Mouse (Mus musculus): ENCODE results near the gene Chaf1b. TPM values are rescaled to one million over a fixed set of nuclear protein-coding genes. Genes with fewer than 3 reads are reported as not detected.

Gene Chaf1b
- 70.7 and 77.5 TPM in 2 replicates for polyA plus RNA-seq (2015; fragmentation: Nextera tagmentation; extraction: Ambion mirVana)

DNA sequence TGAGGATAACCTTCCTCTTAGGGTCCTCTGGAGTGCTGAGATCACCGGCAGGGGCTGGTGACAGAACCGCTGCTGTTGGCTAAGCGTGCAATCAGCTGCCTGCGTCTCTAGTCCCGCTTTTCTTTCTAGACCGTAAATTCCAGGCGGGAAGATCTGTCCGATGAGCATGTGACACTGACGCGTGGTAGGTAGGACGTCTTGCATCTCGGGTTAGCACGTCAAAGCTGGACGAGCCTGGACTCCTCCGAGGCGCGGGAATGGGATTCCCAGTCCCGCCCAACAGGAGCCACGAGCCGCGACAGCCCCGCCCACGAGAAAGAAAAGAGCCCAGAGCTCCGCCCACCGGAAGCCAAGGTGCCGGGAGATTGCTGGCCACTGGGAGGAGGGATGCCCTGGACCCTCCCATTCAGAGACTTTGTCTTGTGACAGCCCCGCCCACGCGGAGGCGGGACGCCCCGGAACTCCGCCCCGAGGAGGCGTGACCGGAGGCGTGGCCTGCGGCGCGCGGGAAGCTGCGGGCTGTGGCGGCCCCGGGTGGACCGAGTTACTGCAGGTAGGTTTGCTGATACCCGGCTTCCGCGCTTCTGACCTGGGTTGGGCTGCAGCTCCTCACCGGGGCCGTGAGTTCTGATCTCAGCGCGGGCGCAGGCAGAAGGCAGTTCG, at the start of gene Chaf1b:
Chaf1b (plus strand) TSS at position 479 of the 663 bp plus-strand sequence.
- DNase-seq (ENCODE audit: low spot score) = peak; percentile 97

DNA sequence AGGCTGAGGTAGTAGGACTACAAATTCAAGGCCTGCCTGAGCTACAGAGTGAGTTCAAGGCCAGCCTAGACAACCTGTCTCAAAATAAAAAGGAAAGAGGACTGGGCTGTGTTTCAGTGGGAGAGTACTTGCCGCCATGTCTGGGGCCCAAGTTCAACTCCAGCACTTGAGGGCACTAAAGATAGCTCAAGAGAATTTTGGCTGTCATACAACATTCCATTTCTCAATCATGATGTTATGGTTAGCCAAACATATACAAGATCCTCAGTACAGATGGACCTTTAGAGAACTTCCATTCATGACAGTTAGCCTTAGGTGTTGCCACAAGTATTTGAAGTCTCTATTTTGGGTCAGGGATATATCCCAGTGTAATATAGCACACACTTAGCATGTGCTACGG, 49.6 kb upstream of the Chaf1b start:
- DNase-seq (ENCODE audit: low spot score) = no peak

DNA sequence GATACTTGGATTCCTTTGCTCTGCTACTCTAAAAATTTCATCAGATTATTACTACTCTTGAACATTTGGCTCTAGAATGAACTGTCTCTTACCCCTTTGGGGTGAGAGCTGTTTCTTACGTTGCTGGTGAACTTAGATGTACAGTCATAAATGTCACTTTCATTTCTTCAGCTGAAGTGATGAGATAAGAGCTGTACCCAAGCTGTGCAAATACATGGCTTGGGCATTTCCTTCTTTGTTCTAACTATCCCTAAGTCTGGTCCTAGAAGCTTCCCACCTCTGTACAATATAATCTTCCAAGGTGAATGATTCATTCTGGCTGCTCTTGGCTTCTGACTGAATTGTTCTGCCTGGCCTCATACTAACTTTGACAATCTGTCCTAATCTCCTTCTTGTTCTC, 44.7 kb upstream of the Chaf1b start:
- no peak for DNase-seq (ENCODE audit: low spot score)

DNA sequence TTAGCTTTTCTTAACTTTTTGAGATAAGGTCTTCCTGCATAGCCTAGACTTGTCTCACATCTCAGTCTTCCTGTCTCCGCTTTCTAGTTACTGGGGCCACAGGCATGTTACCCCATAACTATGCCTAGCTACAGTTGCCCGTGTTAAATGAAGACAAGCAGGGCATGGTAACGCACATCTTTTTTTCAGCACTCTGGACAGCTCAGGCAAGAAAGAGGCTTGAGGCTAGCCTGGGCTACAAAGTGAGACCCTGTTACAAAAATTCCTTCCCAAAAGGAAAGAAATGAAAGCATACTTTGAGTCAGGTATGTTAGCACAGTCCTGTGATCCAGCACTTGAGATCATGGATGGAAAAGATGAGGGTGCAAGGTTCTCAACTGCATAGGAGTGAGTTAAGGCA, 33.2 kb upstream of the Chaf1b start:
- DNase-seq (ENCODE audit: low spot score) = no peak

DNA sequence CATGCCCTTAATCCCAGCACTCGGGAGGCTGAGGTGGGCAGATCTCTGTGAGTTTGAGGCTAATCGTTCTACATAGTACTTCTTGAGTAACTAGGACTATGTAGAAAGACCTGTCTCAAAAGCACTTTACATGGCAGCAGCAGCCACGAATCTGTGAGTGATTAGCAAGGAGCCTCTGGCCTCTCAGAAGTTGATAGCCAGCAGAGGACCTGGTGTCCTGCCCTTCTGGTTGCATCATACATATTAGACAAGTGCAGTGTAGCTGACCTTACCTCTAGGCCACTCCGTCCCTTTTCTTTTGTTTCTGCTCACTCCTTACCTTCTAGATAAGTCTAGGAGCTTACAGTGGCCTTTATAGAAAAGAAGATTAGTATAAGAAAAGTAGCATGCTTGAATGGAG, 23.7 kb upstream of the Chaf1b start:
- DNase-seq (ENCODE audit: low spot score) = no peak

DNA sequence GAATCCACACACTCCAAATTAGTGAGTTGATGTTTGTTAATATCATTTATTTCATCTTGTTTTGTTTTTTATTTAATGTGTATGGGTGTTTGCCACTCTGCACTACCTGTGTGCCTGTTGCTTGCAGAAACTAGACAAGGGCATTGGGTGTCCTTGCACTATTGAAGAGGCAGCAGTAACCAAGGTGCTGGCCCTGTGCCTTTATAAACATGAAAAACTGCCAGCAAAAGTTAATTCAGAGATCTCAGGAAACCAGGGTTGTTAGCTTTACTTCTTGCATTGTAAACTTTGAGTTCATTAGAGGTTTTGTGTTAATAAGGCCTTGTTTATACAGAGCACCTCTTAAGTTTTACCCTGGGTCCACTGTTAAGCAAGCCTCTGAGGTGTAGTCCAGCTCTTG, 23.0 kb upstream of the Chaf1b start:
- no peak for DNase-seq (ENCODE audit: low spot score)

DNA sequence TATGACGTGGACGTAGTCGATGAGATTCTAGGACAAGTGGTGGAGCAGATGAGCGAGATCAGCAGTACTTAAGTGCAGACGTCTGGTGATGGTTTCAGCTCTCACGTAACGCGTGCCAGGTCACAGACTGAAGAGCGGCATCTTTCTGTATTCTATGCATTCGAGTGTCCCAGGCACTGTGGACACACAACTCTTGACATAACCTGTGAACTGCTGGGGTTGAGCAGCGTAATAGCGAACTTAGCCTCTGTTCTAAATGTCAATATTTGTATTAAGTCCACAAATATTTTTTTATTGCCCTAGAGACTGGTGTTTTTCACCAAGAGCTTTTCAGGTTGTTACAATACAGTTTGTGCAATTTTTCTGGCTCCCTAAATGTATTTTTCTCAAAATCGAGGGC, 8.9 kb upstream of the Chaf1b start:
- no peak for DNase-seq (ENCODE audit: low spot score)

DNA sequence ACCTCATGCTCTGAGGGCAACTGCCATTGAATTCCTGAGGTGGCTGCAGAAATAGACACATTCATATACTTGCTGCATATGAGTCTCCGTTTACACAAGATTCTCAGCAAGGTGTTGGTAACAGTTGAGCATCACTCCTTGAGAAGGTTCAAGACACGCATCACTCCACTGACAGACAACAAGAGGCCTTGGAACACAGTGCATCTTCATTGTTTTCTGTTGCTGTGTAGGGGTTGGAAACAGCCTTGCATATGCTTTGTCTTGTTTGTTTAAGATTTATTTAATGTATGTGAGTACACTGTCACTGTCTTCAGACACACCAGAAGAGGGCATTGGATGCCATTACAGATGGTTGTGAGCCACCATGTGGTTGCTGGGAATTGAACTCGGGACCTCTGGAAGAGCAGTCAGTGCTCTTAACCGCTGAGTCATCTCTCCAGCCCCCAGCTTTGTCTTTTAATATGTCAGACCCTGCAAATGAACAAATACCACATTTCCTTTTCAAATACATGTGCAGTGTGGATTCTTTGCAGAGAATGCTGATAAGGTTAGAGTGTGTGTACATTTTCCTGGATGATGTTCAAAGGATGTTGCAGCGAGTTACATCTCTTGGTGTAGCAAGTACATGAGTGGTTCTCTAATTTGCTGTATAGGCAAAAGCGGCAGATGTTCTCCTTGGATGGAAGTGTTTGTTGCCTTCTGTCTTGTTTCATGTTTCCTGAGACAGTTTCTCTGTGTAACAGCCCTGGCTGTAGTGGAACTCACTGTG, 5.9 kb upstream of the Chaf1b start:
- DNase-seq (ENCODE audit: low spot score) = no peak

DNA sequence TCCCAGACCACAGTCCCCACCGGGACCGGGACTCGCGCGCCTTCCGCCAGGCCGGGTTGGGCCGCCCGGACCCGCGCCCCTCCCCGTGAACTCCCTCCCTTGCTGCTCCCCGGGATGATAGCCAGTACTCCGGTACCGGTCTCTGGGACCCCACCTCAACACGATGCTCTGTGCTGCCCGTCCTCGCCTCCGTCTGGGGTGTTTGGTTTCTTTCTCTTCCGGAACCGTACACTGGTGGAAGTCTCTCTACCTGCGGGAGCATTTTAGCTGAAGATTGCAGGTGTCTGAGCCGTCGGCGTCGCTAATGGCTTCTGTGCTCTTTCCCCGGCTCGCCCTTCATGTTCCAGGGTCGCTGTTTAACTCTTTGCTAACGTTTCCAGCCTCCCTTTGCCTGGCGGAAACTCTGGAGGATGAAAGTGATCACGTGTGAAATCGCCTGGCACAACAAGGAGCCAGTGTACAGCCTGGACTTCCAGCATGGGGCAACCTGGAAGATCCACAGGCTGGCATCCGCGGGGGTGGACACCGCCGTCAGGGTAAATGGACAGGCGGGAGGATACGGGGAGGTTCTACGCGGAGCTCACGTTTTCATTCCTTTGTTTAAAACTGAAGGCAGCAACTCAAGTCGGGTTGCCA, 503 bp downstream of the Chaf1b start:
- no peak for DNase-seq (ENCODE audit: low spot score)

DNA sequence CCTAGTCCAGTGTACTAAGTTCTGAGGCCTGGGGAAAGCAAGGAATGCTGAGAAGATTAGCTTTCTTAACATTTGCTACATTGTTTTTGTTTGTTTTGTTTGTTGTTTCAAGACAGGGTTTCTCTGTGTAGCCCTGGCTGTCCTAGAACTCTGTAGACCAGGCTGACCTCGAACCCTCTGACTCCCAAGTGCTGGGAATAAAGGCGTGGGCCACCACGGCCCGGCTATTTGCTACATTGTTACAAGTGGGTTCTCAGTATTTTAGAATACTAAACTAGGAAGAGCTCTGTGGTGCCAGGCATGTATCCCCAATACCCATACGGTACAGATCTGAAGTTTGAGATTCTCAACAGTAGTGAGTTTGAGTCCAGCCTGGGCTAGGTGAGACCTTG, 1.0 kb downstream of the Chaf1b start:
- no peak for DNase-seq (ENCODE audit: low spot score)

DNA sequence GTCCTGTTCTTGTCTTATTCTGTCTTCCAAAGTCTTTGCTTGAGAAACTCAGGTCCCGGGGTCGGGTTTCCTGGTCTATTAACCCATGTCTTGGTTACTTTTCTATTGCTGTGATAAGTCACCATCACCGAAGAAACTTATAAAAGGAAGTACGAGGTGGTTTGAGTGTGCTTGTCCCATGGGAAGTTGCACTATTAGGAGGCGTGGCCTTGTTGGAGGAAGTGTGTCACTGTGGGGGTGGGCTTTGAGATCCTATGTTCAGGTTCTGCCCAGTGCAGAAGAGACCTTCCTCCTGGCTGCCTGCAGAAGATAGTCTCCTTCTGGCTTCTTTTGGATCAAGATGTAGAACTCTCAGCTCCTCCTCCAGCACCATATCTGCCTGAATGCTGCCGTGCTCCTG, 4.8 kb downstream of the Chaf1b start:
- DNase-seq (ENCODE audit: low spot score) = no peak

DNA sequence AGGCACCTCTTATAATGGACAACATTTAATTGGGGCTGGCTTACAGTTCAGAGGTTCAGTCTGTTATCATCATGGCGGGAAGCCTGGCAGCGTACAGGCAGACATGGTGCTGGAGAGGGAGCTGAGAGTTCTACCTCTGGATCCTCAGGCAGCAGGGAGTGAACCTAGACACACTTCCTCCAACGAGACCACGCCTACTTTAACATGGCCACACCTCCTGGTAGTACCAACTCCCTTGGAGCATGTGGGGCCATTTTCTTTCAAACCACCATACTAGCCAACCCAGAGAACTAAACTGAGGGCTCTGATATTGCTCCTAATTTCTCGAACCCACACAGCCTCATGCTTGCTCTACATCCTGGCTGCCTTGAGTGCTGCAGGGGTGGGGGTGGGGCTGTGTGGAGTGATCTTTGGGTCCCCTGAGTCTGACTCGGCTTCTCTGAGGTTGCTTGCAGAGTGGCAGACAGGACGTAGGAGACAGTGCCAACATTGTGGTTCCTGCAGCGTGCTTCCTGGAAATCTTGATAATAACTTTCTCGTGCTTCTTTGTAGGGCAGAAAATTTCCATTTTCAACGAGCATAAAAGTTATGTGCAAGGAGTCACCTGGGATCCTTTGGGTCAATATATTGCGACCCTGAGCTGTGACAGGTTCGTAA, 7.4 kb downstream of the Chaf1b start:
- no peak for DNase-seq (ENCODE audit: low spot score)

DNA sequence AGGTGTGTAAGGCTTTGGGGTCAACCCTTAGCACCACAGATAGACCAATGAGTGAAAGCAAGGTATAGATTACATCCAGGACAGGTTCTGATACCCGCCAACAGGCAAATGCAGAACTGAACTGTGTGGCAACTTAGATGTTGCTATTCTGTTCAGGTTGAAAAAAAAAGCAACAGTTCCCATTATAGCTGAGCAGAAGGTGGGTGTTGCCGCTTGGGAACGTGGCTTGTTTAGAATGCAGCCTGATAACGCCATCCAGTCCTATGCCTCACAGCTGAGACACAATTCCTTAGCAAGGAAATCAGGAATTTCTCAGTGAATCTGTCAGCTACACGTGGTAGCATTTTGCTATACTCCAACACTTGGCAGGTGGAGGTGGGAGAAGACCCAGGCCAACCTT, 9.6 kb downstream of the Chaf1b start:
- no peak for DNase-seq (ENCODE audit: low spot score)

DNA sequence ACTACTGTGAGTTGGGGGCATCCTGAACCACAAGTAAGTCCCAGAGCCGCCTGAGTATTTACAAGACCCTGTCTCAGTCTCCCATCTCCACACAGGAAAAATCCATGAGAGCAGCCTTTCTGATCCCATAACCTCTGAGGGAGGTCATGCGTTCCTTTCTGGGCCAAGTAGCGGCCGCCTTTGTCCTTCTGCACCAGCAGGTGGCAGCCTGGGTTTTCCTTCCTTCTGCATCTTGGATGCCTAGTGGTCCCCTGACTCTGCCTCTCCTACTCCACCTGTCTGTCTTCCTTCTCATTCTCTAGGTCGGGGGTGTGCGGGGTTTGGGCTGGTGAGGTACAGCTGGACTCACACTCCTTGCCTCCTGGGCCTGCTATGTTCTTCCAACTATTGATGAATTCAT, 19.3 kb downstream of the Chaf1b start:
- peak; percentile 49 for DNase-seq (ENCODE audit: low spot score)

DNA sequence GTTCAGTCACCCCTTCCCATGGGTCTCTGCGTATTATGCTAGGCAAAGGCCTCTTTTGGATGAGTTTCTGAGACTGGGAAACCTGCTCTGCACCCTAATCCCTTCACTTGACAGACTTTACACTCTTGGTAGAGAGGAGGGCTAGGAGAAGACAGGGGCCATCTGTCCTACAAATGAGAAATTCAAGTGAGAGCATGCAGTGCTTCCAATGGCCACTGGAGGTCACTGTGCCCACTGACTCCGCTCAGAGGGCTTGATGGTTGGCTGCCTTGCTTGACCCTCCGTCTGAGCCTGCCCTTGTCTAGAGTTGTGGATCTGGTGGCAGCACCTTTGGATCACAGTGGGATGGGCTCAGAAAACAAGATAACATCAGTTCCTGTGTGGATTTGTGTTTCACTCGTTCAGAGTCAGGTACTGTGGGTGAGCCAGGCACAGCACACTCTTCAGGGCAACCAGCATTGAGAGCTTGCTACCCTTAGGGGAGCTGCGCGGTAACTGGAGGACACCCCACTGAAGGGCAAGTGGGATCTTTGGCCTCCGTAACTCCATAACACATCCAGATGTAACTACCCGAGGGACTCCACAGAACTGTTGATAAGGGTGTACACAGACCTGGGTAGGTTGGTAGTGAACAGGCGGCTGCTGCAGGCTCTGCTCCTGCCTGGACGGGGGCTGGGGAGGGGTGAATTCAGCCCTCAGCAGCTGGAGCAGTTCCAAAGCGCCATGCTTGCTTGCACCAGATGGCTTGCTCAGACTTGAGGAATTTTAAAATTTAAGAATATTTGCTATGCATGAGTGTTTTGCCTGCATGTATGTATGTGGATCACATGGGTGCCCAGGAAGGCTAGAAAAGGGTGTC, 22.7 kb downstream of the Chaf1b start:
- DNase-seq (ENCODE audit: low spot score) = peak; percentile 69

DNA sequence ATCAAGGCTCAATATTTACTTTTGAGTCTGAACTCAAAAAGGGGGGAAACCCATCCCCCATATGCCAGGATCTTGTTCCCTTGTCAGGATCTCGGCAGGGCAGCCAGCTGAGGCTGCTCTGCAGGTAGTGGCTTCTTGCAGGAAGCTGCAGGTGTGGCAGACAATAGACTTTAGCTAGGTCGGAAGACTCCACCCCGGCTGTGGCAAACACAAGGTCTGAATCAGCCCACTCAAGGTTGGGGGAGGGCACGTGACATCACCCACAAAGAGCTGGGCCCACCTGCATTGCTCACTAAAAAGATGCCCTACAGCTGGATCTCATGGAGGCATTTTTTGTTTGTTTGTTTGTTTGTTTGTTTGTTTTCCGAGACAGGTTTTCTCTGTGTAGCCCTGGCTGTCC, 24.1 kb downstream of the Chaf1b start:
- peak; percentile 87 for DNase-seq (ENCODE audit: low spot score)

DNA sequence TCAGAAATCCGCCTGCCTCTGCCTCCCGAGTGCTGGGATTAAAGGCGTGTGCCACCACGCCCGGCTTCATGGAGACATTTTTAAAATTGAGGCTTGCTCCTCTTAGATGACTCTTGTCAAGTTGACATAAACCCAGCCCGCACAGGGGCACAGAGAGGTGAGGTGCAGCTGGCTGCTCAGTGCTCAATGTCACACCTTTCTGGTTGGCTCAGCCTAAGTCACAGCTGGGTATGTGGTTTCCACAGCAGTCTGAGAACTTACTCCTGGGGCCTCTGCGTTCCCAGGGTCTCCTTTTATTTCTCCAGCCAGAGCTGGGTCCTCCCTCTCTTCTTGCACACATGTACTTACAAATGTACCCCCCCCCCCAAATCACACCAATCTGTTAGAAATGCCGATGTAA, 24.5 kb downstream of the Chaf1b start:
- peak; percentile 86 for DNase-seq (ENCODE audit: low spot score)

DNA sequence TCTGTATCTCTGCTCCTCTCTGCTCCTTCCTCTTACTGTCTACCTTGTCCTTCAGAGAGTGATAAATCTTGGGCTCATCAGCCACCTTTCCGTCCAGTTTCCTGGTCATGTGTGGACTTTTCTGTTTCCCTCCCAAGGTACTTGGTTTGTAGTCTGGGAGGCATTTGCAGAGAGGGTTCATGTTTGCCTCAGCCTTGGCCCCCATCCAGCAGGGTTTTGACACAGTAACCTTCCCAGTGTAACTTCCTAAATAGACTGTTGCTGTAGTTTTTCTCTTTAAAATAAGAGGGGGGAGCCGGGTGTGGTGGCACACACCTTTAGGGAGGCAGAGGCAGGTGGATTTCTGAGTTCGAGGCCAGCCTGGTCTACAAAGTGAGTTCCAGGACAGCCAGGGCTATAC, 26.2 kb downstream of the Chaf1b start:
- no peak for DNase-seq (ENCODE audit: low spot score)

DNA sequence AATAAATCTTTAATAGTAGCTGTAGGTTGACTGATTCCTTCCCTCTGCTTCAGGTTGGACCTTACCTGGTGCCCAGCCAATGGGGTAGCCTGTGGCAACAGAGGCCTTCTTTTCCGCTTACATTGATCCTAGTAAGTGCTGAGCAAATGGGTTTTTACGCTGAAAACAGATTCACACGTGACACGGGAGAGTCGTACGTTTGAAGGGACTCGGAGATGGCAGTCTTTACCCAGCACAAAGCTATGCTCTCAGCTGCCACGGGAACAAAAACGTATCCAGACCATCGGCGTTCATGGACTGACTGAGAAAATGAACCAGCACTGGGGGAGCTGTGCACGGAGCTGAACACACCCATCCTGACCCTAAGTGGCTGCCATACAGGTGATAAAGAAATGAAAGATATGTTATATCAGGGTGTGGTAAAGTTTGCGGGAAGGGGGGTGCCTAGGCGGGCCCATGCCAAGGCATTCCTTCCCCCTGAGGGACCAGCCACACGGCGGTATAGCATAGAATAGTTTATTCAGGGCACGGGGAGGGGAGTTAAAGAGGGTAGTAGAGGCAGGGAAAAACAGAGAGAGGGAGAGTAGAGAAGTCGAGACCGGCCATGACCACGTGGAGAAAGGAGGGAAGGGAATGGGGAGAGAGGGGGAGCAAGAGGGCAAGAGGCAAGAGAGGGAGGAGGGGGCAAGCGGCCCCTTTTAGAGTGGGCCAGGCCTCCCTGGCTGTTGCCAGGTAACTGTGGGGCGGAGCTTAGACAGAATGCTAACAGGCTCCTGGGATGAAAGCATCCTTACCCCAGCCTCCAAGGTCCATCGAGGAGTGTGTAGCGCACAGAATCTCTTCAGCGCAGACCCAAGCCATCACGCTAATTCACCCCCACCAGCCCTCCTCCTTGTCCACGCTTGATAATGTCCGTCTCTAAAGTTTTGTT, 27.3 kb downstream of the Chaf1b start:
- no peak for DNase-seq (ENCODE audit: low spot score)

DNA sequence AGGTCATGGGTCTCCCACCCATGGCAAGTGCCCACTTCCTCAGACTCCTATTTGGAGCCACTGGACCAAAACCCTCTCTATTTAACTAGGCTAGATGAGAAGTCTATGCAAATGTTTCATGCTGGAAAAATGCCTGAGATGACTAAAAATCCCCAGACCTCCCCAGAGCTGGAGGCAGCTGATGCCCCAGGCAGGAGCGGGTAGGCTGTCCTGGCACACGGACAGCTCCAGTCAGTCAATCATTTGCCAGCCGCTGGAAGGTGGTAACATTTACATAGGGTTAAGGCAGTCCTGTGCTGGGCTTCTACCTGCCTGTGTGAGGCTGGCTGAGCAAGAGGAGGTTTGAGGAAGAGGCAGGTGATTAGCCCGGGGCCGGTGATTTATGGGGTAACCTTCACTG, 28.5 kb downstream of the Chaf1b start:
- no peak for DNase-seq (ENCODE audit: low spot score)

Data from thymus, postnatal 0 days (tissue).